Mouse (Mus musculus) lung, adult 2 months (tissue): ENCODE results near the gene Mcpt8.

ENCODE experiments used
- CTCF ChIP-seq: fragments of 200-500 bp; IDR thresholded peaks from 2 replicates; pipeline ENCODE4 v1.5.1; 2011; ENCODE audit warnings: mild to moderate bottlenecking, low read length, control low read depth; ENCODE audit not compliant: insufficient read depth
- POLR2A ChIP-seq: fragments of 200-500 bp; IDR thresholded peaks from 2 replicates; pipeline ENCODE4 v1.6.1; 2011; ENCODE audit warnings: low read depth, mild to moderate bottlenecking, control low read depth, low read length, borderline replicate concordance; ENCODE audit errors: extremely low read depth

- no peak for TF ChIP-seq POLR2A
- no peak for TF ChIP-seq CTCF
Observed at GRCm38 (mm10) chr14:56097597-56097996, 12.5 kb upstream of the Mcpt8 start.
